Mouse (Mus musculus): ENCODE measurements around the gene Rnasel. TPM values are rescaled to one million over a fixed set of nuclear protein-coding genes. Genes with fewer than 3 reads are reported as not detected.

Rnasel gene
- polyA plus RNA-seq, 1 experiment from 2014 or later = 13.1 TPM

- H3K27ac ChIP-seq (ENCODE audit: low read length) = no peak overlapping the region
- no peak for DNase-seq (ENCODE audit: low spot score)
- TF ChIP-seq EP300 (IDR thresholded peaks at IDR 0.05) (no peak), CTCF (IDR thresholded peaks at IDR 0.05) (no peak)
- no peak overlapping the region for H3K4me2 ChIP-seq (replicated peaks; ENCODE audit: low read depth, low read length)
- H3K36me3 ChIP-seq (ENCODE audit: insufficient read depth, low read length) = no peaks in the 10 kb centered on the region
- WGBS = 41% methylated on average over 2 of the region's 2 CpGs
- H3K27me3 ChIP-seq (replicated peaks; ENCODE audit: insufficient read depth, low read length) = no peaks in the 10 kb centered on the region
- H3K9ac ChIP-seq (replicated peaks; ENCODE audit: low read depth) = no peak overlapping the region
- no peak overlapping the region for H3K4me3 ChIP-seq (ENCODE audit: low read depth, low read length)
- H3K4me1 ChIP-seq (ENCODE audit: insufficient read depth, low read depth, low read length) = no peaks in the 10 kb centered on the region
- ATAC-seq = no peak
- no peaks in the 10 kb centered on the region for H3K9me3 ChIP-seq (ENCODE audit: low read length)
Measured at GRCm38 (mm10) chr1:153790708-153791107, 41.5 kb downstream of the Rnasel start.

DNA sequence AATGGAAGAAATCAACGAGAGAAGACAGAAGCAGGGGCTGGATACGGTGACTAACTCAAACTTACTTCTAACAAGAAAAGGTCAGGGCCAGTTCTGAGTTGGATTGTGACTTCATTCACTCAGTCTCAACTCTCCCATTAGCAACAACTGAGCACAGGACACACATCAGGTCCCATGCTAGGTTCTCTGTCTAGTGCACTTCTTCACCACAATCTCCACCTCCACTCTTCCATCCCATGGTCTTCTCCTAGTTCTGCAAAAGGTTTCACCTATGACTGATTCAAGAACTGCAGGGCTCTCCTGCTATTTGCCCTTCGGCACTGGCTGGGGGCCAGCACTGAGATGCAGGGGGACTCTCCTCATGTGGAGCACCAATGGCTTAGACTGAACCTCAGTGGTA is 45.0 kb downstream of the Rnasel start:
- Histone ChIP-seq H3K27me3 (replicated peaks; ENCODE audit: insufficient read depth, low read length) (no peaks in the 10 kb centered on the region), H3K9me3 (ENCODE audit: low read length) (no peaks in the 10 kb centered on the region), H3K4me3 (ENCODE audit: low read depth, low read length) (no peak overlapping the region), H3K4me1 (ENCODE audit: insufficient read depth, low read depth, low read length) (no peaks in the 10 kb centered on the region), H3K36me3 (ENCODE audit: insufficient read depth, low read length) (no peaks in the 10 kb centered on the region), H3K4me2 (replicated peaks; ENCODE audit: low read depth, low read length) (no peak overlapping the region), H3K27ac (ENCODE audit: low read length) (no peak overlapping the region), H3K9ac (replicated peaks; ENCODE audit: low read depth) (no peak overlapping the region)
- TF ChIP-seq EP300 (IDR thresholded peaks at IDR 0.05) = no peak
- TF ChIP-seq CTCF (IDR thresholded peaks at IDR 0.05) = no peak
- ATAC-seq (no peak), DNase-seq (ENCODE audit: low spot score) (no peak)
- 77% methylated on average over 3 of the region's 3 CpGs for WGBS

- no peaks in the 10 kb centered on the region for H3K9me3 ChIP-seq (ENCODE audit: low read length)
- ATAC-seq = peak; percentile 33; the same call in 1 of the 2 replicates
- peak; percentile 75 for DNase-seq (ENCODE audit: low spot score)
- H3K9ac ChIP-seq (replicated peaks; ENCODE audit: low read depth) = no peak overlapping the region
- H3K4me1 ChIP-seq (ENCODE audit: insufficient read depth, low read depth, low read length) = peaks cover 5% of the 10 kb centered on the region; the same call in 1 of the 2 replicates
- peak overlapping the region; percentile 60 for H3K27ac ChIP-seq (ENCODE audit: low read length)
- no peak overlapping the region; the same call in 1 of the 2 replicates for H3K4me2 ChIP-seq (replicated peaks; ENCODE audit: low read depth, low read length)
- 40% methylated on average over 7 of the region's 7 CpGs for WGBS
- no peaks in the 10 kb centered on the region for H3K36me3 ChIP-seq (ENCODE audit: insufficient read depth, low read length)
- TF ChIP-seq CTCF (IDR thresholded peaks at IDR 0.05) (no peak), EP300 (IDR thresholded peaks at IDR 0.05) (no peak)
- H3K4me3 ChIP-seq (ENCODE audit: low read depth, low read length) = no peak overlapping the region
- no peaks in the 10 kb centered on the region for H3K27me3 ChIP-seq (replicated peaks; ENCODE audit: insufficient read depth, low read length)
Measured at GRCm38 (mm10) chr1:153802691-153803090, 53.5 kb downstream of the Rnasel start.

DNA sequence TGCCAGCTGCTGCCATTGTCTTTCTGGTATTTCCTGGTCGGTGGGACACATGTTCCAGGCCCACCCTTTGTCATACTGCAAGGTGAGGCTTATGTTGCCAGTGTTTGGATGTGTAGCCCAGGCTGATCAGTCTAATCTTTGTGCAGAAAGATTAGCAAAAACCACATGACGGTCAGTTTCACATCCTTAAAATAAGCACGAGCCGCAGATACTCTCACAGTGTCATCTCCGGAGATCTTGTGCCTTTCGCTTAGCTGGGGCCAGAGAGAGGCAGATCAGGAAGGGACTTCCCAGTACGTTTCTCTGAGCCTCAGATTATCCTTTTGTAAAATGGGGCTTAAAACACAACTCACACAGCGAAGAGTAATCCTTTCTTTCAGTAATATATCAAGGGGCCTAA is 54.3 kb downstream of the Rnasel start:
- TF ChIP-seq EP300 (IDR thresholded peaks at IDR 0.05) (no peak), CTCF (IDR thresholded peaks at IDR 0.05) (no peak)
- Histone ChIP-seq H3K9me3 (ENCODE audit: low read length) (no peaks in the 10 kb centered on the region), H3K9ac (replicated peaks; ENCODE audit: low read depth) (no peak overlapping the region), H3K4me2 (replicated peaks; ENCODE audit: low read depth, low read length) (no peak overlapping the region), H3K27ac (ENCODE audit: low read length) (peak overlapping the region; percentile 1; the same call in 1 of the 2 replicates), H3K4me1 (ENCODE audit: insufficient read depth, low read depth, low read length) (peaks cover 5% of the 10 kb centered on the region; the same call in 1 of the 2 replicates), H3K36me3 (ENCODE audit: insufficient read depth, low read length) (no peaks in the 10 kb centered on the region), H3K4me3 (ENCODE audit: low read depth, low read length) (no peak overlapping the region), H3K27me3 (replicated peaks; ENCODE audit: insufficient read depth, low read length) (no peaks in the 10 kb centered on the region)
- no peak for ATAC-seq
- no peak for DNase-seq (ENCODE audit: low spot score)
- WGBS = 79% methylated on average over 8 of the region's 8 CpGs

GRCm38 (mm10) chr1:153807390-153807993 is 58.3 kb downstream of the Rnasel start:
- Histone ChIP-seq H3K27ac (ENCODE audit: low read length) (no peak overlapping the region), H3K27me3 (replicated peaks; ENCODE audit: insufficient read depth, low read length) (no peaks in the 10 kb centered on the region), H3K9me3 (ENCODE audit: low read length) (no peaks in the 10 kb centered on the region), H3K4me1 (ENCODE audit: insufficient read depth, low read depth, low read length) (no peaks in the 10 kb centered on the region; the same call in 1 of the 2 replicates), H3K36me3 (ENCODE audit: insufficient read depth, low read length) (no peaks in the 10 kb centered on the region), H3K4me3 (ENCODE audit: low read depth, low read length) (no peak overlapping the region), H3K4me2 (replicated peaks; ENCODE audit: low read depth, low read length) (no peak overlapping the region), H3K9ac (replicated peaks; ENCODE audit: low read depth) (no peak overlapping the region)
- peak; percentile 84 for TF ChIP-seq CTCF (IDR thresholded peaks at IDR 0.05)
- TF ChIP-seq EP300 (IDR thresholded peaks at IDR 0.05) = no peak
- DNase-seq (ENCODE audit: low spot score) = peak; percentile 81
- 42% methylated on average over 13 of the region's 13 CpGs for WGBS
- ATAC-seq = no peak; the same call in 1 of the 2 replicates

Other genes starting within 250 kb of the Rnasel start
- gene Npl, start 199.4 kb upstream of the Rnasel start, polyA plus RNA-seq (2015; fragmentation: Nextera tagmentation; extraction: Ambion mirVana) = 4.0 and 4.9 TPM in 2 replicates
- 0.12 and 0.14 TPM in 2 replicates for gene Rgs8, start 96.4 kb upstream of the Rnasel start, polyA plus RNA-seq (2015; fragmentation: Nextera tagmentation; extraction: Ambion mirVana)
- 3.8 and 8.4 TPM in 2 replicates for gene Rgs16, start 9.1 kb upstream of the Rnasel start, polyA plus RNA-seq (2015; fragmentation: Nextera tagmentation; extraction: Ambion mirVana)
- 0.07 and 0.10 TPM in 2 replicates for gene Rgsl1, start 94.7 kb downstream of the Rnasel start, polyA plus RNA-seq (2015; fragmentation: Nextera tagmentation; extraction: Ambion mirVana)
- gene Teddm1b, start 124.9 kb downstream of the Rnasel start, polyA plus RNA-seq (2015; fragmentation: Nextera tagmentation; extraction: Ambion mirVana) = 0.07 and 0.11 TPM in 2 replicates
- gene Teddm1a, start 142.3 kb downstream of the Rnasel start, polyA plus RNA-seq (2015; fragmentation: Nextera tagmentation; extraction: Ambion mirVana) = not detected in 2 replicates
- gene Glul, start 150.5 kb downstream of the Rnasel start, polyA plus RNA-seq (2015; fragmentation: Nextera tagmentation; extraction: Ambion mirVana) = 179 and 283 TPM in 2 replicates
- gene Teddm2, start 150.8 kb downstream of the Rnasel start, polyA plus RNA-seq (2015; fragmentation: Nextera tagmentation; extraction: Ambion mirVana) = 0.62 and 0.98 TPM in 2 replicates